Mouse (Mus musculus) kidney, adult 10 weeks (tissue): ENCODE results near the gene Anapc5. TPM values are rescaled to one million over a fixed set of nuclear protein-coding genes. Genes with fewer than 3 reads are reported as not detected.

Experiments used
- polyA plus RNA-seq: library from polyadenylated mRNA; stranded (reverse); fragments of 350-450 nt; fragmentation: Illumina TruSeq; extraction: RNeasy Lipid Tissue Mini Kit (QIAGEN cat#74804); gene quantifications from one replicate; pipeline ENCODE4 v1.2.3, GENCODE M21; 2014; ENCODE audit warnings: low read depth, low replicate concordance

The Anapc5 gene
- polyA plus RNA-seq: 228 TPM

DNA sequence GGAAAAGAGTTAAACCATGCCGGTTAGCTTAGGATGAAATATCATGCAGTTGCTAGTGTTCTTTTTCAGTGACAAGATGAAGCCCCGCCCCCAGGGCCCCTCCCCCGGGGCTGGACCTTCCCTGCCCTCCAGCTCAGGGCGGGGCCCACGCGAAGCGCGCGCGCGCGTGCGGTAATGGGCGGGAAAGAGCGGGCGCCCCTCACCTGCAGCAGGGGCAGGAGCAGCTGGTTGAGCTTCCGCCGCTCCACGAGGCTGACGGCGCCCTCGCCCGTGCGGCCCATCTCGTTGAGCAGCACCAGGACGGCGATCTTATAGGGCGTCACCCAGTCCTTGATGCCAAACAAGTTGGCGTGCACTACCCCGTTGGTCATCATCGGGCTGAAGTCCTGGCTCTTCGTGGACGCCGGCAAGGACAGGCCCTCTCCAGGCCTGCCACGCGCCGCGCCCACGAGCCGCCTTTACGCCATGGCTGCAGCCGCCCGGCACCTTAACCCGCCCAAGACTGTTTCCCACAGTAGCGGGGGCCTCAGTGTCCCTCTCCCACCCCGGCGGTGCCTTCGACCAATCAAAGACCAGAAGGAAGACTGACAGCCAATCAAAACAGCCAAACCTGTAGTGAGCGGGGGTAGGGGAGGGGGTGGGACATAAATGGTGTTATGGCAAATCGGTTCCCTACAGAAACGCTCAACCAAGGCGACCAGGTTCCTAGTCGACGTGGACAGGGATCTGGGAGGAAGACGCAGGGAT lies at the start of gene Anapc5:
Anapc5 (minus strand) TSS at position 563 of the 747 bp plus-strand sequence.

DNA sequence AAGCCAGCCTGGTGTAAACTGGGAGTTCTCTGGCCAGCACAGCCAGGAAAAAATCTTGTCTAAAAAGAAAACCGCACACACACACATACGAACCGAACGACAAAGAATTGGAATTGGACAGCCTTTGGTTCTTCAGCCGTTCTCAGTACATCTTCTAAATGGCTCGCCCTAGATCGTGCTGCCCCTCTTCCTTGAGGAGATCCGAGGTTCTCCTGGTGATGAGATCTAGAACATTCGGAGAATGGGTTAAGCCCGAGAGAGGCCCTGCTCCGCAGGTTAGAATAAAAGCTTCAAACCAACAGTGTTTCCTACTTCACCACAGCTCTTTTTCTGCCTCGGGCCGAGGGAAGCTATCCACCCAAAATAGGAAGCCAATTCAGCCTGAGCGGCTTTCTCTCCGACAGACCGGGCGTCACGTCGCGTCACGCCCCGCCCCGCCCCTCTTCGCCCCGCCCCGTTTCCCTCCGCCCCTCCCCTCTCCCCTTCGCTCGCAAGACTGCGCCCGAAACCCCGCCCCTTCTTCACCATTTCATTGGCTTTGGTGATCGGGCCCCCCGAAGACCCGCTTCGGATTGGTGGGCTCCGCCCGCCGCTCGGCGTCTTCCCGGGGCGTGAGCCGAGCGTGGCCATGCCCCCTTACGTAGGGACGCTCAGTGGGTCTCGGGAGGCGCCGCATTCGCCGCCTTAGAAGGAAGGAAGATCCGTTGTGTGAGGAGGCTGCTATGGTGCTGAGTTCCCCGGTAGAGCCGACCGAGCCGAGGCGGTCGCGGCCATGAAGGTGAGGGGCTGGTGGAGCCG lies 28.6 kb upstream of the Anapc5 start, which contains the start of gene Rnf34:
Rnf34 (plus strand) TSS at position 528 of the 798 bp plus-strand sequence.

GRCm38 (mm10) chr5:122779277-122779834 lies 41.8 kb downstream of the Anapc5 start, which contains the start of gene Camkk2:
TSS of gene Camkk2 (minus strand) at chr5:122779409.

Other genes starting within 250 kb of the Anapc5 start
- gene Ift81, start 206.8 kb downstream of the Anapc5 start, polyA plus RNA-seq: 35.2 TPM
- 1.2 TPM for gene P2rx7, start 177.4 kb downstream of the Anapc5 start, polyA plus RNA-seq
- 12.5 TPM for gene P2rx4, start 113.8 kb downstream of the Anapc5 start, polyA plus RNA-seq
- gene Camkk2, start 41.9 kb downstream of the Anapc5 start, polyA plus RNA-seq: 4.8 TPM
- gene Rnf34, start 28.7 kb upstream of the Anapc5 start, polyA plus RNA-seq: 12.5 TPM
- 15.8 TPM for gene Kdm2b, start 168.5 kb upstream of the Anapc5 start, polyA plus RNA-seq
- 2.4 TPM for gene Orai1, start 193.7 kb upstream of the Anapc5 start, polyA plus RNA-seq
- not detected for gene Morn3, start 225.7 kb upstream of the Anapc5 start, polyA plus RNA-seq
- gene Tmem120b, start 247.1 kb upstream of the Anapc5 start, polyA plus RNA-seq: 4.0 TPM